Mouse (Mus musculus) midbrain, embryonic 13.5 days (tissue): ENCODE data around the gene Rab30. TPM values are rescaled to one million over a fixed set of nuclear protein-coding genes. Genes with fewer than 3 reads are reported as not detected.

Experiments used
- ATAC-seq: fragments of 200-750 bp; cut with Nextera tagmentation; 2 replicates; pipeline ENCODE4 v1.8.0; 2017; ENCODE audit warnings: mild to moderate bottlenecking, moderate TSS enrichment, moderate library complexity
- H3K27ac ChIP-seq: fragments of 300-500 bp; sonication (generic); 2 replicates; pipeline ENCODE4 v1.5.1; 2015; ENCODE audit warnings: inconsistent platforms, mild to moderate bottlenecking, moderate library complexity
- H3K27me3 ChIP-seq: fragments of 300-500 bp; sonication (generic); 2 replicates; pipeline ENCODE4 v1.6.1; 2015; ENCODE audit warnings: mild to moderate bottlenecking, inconsistent platforms
- H3K36me3 ChIP-seq: fragments of 300-500 bp; sonication (generic); 2 replicates; pipeline ENCODE4 v1.6.1; 2015; ENCODE audit warnings: mild to moderate bottlenecking, inconsistent platforms
- H3K4me1 ChIP-seq: fragments of 300-500 bp; sonication (generic); replicated peaks from 2 replicates; pipeline ENCODE4 v1.6.1; 2015; ENCODE audit warnings: inconsistent platforms
- H3K4me2 ChIP-seq: fragments of 300-500 bp; sonication (generic); replicated peaks from 2 replicates; pipeline ENCODE4 v1.6.1; 2015; ENCODE audit warnings: moderate library complexity, mild to moderate bottlenecking, inconsistent platforms
- H3K4me3 ChIP-seq: fragments of 300-500 bp; sonication (generic); replicated peaks from 2 replicates; pipeline ENCODE4 v1.5.1; 2015; ENCODE audit warnings: mild to moderate bottlenecking, inconsistent platforms
- H3K9ac ChIP-seq: fragments of 300-500 bp; sonication (generic); replicated peaks from 2 replicates; pipeline ENCODE4 v1.6.1; 2015; ENCODE audit warnings: mild to moderate bottlenecking, inconsistent platforms
- H3K9me3 ChIP-seq: fragments of 300-500 bp; sonication (generic); 2 replicates; pipeline ENCODE4 v1.6.1; 2016; ENCODE audit warnings: mild to moderate bottlenecking, inconsistent platforms
- WGBS: fragments of 180-500 bp; shearing (Covaris S2); methylation state at CpG from one replicate; pipeline ENCODE4 v1.1.7; 2015; 5-methylcytosine and 5-hydroxymethylcytosine counted together
- polyA plus RNA-seq: library from polyadenylated mRNA; unstranded; fragments of >200 nt; fragmentation: Nextera tagmentation; extraction: Ambion mirVana; gene quantifications from 2 replicates; pipeline ENCODE4 v1.2.1, GENCODE M21; 2015

Gene Rab30
- polyA plus RNA-seq, 1 experiment from 2014 or later, result 21.6 TPM

DNA sequence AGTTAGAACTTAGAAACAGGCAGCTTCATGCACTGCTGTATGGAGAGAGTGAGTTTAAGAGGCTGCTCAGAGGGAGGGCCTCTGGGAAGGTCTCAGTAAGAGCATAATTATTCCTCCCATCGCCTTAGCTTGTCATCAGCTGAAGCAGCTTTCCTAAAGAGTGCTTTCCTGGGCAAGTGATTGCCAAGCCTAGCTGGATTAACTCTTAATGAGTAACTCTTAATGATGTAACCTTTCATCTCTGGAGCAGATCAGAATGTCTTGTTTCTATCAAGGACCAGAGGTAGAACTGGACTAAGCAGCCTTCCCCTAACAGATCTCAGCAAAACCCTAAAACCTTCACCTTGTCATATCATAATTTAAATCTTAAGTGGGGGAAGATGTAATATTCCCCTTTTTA, 61.8 kb downstream of the Rab30 start:
- Histone ChIP-seq H3K4me3 (no peak overlapping the region), H3K27ac (no peak overlapping the region), H3K9me3 (no peaks in the 10 kb centered on the region), H3K36me3 (no peaks in the 10 kb centered on the region), H3K27me3 (no peaks in the 10 kb centered on the region), H3K4me2 (no peak overlapping the region), H3K4me1 (peaks cover 31% of the 10 kb centered on the region), H3K9ac (no peak overlapping the region)
- ATAC-seq, result no peak
- 37% methylated on average over 1 of the region's 1 CpGs for WGBS

DNA sequence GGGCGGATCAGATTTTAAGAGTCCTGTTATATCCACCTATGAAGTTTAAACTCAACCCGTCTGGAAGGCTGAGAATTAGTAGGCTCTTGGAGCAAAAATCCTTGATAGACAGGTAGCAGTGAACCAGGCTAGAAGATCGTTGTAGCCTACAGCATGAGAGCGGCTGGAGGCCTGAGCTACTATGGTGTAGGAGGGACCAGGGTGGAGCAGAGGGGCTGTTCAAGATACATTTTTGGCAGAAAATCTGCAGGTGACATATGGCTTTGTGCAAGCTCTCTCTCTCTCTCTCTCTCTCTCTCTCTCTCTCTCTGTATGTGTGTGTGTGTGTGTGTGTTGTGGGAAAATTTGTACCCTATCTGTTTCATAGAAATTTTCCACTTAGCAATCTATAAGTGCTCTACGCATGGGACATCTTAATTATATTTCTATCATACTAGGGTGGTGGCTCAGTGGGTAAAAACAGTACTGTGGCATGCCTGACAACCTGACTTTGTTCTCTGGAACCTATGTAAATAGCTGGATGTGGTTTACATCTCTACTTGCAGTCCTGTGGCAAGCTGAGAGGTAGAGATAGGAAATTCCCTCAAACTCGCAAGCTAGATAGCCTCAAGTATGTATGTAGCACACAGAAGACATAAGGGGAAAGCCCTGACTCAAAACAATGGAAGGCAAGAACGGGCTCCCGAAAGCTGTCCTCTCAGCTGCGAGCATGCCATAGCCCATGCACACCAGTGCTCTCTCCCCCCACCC, 63.7 kb downstream of the Rab30 start:
- H3K36me3 ChIP-seq, result no peaks in the 10 kb centered on the region
- no peak overlapping the region for H3K27ac ChIP-seq
- WGBS, result 95% methylated on average over 9 of the region's 9 CpGs
- ATAC-seq, result no peak
- H3K4me2 ChIP-seq, result no peak overlapping the region
- no peaks in the 10 kb centered on the region for H3K27me3 ChIP-seq
- no peaks in the 10 kb centered on the region for H3K9me3 ChIP-seq
- no peak overlapping the region for H3K9ac ChIP-seq
- peaks cover 17% of the 10 kb centered on the region for H3K4me1 ChIP-seq
- no peak overlapping the region for H3K4me3 ChIP-seq

DNA sequence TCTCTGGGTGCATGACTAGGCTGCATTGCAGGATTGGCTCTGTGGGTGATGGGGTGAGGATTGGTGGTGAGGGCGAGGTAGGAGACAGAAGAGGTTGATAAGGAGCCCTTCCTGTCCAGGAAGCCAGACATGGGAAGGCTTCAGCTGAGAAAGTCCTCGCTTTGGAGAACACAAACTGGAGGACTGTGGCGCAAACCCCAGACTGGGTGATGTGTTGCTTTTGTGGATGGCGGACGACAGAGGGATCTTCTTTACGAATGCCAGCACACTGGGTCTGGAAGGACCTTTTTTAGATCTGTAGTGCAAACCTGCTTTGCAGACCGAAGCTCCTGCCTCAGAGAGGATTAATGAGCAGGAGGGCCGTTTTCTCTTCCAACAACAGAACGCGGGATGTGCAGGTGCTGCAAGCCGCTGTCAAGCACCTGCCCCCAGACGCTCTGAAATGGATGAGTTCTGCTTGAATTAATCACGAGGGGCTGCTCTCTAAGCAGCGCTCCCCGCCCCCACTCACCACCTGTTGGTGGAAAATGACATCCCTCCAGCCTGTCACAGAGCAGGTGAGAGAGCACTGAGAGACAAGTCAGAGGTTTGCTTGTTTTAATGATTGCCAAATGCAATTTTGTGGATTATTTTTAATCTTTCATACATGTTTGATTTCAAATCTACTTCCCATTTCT, 65.2 kb downstream of the Rab30 start:
- Histone ChIP-seq H3K36me3 (no peaks in the 10 kb centered on the region), H3K9me3 (no peaks in the 10 kb centered on the region), H3K27ac (peak overlapping the region; percentile 32; the same call in 1 of the 2 replicates), H3K4me1 (peaks cover 15% of the 10 kb centered on the region), H3K27me3 (no peaks in the 10 kb centered on the region), H3K4me3 (no peak overlapping the region), H3K4me2 (peak overlapping the region; percentile 30), H3K9ac (0 out of 2 replicates have a peak overlapping the region, but pooled peaks have one; percentile 17)
- 33% methylated on average over 15 of the region's 15 CpGs for WGBS
- ATAC-seq, result 0 out of 2 replicates have a peak, but pooled peaks have one; percentile 45

DNA sequence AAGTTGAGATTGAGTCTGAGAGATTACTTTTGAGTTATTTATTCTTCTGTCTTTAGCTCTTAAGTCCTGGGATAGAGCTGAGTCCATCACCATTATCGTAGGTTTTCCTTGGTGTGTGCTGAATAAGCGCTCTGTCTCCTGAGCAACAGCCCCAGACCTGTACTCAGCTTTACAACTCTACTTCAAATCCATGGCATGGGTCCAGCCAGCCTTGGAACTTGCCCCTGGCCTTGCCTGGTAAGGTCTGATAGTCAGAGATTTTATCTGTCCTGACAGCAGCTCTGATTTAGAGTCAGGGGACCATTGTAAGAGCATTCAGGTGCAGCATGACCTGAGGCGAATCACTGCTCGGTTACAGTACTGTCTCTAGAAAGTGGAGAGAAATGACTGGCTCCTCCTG, 66.1 kb downstream of the Rab30 start:
- no peak overlapping the region for H3K9ac ChIP-seq
- H3K36me3 ChIP-seq, result no peaks in the 10 kb centered on the region
- no peaks in the 10 kb centered on the region for H3K27me3 ChIP-seq
- no peaks in the 10 kb centered on the region for H3K9me3 ChIP-seq
- H3K27ac ChIP-seq, result no peak overlapping the region
- H3K4me1 ChIP-seq, result peaks cover 15% of the 10 kb centered on the region
- WGBS, result 85% methylated on average over 4 of the region's 4 CpGs
- no peak for ATAC-seq
- H3K4me2 ChIP-seq, result no peak overlapping the region
- H3K4me3 ChIP-seq, result no peak overlapping the region

DNA sequence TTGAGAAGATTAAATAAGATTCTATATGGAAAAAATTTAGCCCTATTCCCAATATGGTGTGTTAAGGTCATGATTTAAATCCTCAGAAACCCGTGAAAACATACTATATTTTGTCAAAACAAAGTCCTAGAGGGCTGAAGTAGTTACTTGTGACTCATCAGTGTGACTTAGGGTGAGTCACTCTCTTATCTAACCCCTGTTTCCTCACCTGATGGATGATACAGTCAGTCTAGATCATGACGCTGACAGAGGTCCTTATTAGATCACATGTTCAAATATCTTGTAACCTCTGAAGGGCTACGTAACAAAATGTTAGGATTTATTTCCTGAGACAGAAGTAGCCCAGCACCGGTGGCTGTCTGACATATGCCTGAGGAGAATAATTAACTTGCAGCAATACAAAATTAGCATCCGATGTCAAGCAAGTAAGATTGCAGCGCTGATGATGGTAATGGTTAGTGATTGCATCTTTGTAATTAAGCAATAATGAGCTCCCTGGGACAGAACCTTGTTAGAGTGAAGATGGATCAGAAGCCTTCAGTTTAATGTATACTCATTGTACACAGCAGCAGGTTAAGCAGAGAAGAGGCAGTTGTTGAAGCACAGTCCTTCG, 70.4 kb downstream of the Rab30 start:
- H3K27ac ChIP-seq, result no peak overlapping the region
- H3K4me2 ChIP-seq, result no peak overlapping the region
- no peaks in the 10 kb centered on the region for H3K9me3 ChIP-seq
- ATAC-seq, result peak; percentile 9; the same call in 1 of the 2 replicates
- H3K4me1 ChIP-seq, result peaks cover 7% of the 10 kb centered on the region
- no peak overlapping the region for H3K9ac ChIP-seq
- no peak overlapping the region for H3K4me3 ChIP-seq
- no peaks in the 10 kb centered on the region for H3K36me3 ChIP-seq
- 83% methylated on average over 7 of the region's 7 CpGs for WGBS
- H3K27me3 ChIP-seq, result no peaks in the 10 kb centered on the region

DNA sequence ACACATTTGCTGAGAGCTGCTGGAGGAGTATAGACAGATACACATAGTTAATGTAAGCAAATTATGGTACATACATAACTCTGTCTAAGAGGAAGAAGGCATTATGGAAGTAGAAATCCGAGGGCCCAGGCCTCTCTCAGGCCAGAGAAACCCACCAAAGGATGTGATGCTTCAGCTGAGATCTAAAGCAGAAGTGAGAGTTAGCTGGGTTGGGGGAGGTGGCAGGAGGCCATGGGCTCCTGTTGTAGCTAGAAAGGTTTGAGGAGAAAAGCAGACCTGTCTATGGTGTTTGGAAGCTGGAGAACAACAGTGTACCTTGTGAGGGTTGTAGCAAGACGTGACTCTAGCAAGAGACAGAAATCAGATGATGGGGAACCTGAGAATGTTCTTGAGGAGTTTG, 75.8 kb downstream of the Rab30 start:
- Histone ChIP-seq H3K4me2 (no peak overlapping the region), H3K9ac (no peak overlapping the region), H3K36me3 (no peaks in the 10 kb centered on the region), H3K9me3 (no peaks in the 10 kb centered on the region), H3K27ac (no peak overlapping the region), H3K27me3 (no peaks in the 10 kb centered on the region), H3K4me3 (no peak overlapping the region), H3K4me1 (no peaks in the 10 kb centered on the region)
- WGBS, result 84% methylated on average over 2 of the region's 2 CpGs
- ATAC-seq, result no peak

DNA sequence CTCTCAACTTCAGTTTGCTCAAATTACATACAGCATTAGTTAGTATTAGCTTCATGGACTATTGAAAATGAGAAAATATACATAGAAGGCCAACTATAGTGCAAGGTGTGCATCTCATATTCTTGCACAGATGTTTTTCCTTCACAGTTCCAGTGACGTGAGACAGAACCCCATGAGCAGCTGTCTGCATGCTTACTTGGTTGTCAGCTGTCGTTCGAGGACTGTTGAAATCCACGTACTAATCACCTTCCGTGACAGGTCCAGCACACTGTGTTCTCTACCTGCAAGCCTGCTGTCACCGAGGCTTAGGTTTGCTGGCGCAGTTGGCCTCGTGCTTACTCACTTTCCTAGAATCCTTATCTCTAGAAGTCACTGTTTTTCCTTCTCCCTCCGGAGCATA, 76.5 kb downstream of the Rab30 start:
- H3K36me3 ChIP-seq, result no peaks in the 10 kb centered on the region
- 92% methylated on average over 9 of the region's 9 CpGs for WGBS
- H3K27me3 ChIP-seq, result no peaks in the 10 kb centered on the region
- H3K27ac ChIP-seq, result no peak overlapping the region
- ATAC-seq, result no peak
- no peak overlapping the region for H3K9ac ChIP-seq
- no peaks in the 10 kb centered on the region for H3K9me3 ChIP-seq
- no peaks in the 10 kb centered on the region for H3K4me1 ChIP-seq
- H3K4me3 ChIP-seq, result no peak overlapping the region
- H3K4me2 ChIP-seq, result no peak overlapping the region

DNA sequence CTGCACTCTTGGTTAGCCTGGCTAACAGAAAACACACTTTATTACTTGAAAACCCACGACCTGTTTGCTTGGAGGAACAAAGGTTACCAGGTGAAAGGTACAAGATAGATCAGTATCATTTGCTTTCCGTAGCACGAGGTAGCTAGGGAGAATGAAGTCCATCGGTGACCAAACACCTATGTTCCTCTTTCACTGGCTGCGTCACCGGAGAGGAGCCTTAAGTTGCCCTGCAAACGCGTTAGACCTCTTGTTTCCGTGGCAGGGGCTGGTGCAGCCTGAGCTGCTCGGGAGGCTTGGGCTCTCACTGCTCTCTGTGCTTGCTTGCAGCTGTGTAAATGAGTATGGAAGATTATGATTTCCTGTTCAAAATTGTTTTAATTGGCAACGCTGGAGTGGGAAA, 78.3 kb downstream of the Rab30 start:
- 83% methylated on average over 11 of the region's 11 CpGs for WGBS
- no peak overlapping the region for H3K9ac ChIP-seq
- no peak overlapping the region for H3K4me2 ChIP-seq
- no peak overlapping the region for H3K27ac ChIP-seq
- no peaks in the 10 kb centered on the region for H3K36me3 ChIP-seq
- no peak overlapping the region for H3K4me3 ChIP-seq
- H3K9me3 ChIP-seq, result no peaks in the 10 kb centered on the region
- no peak for ATAC-seq
- no peaks in the 10 kb centered on the region for H3K27me3 ChIP-seq
- H3K4me1 ChIP-seq, result no peaks in the 10 kb centered on the region

DNA sequence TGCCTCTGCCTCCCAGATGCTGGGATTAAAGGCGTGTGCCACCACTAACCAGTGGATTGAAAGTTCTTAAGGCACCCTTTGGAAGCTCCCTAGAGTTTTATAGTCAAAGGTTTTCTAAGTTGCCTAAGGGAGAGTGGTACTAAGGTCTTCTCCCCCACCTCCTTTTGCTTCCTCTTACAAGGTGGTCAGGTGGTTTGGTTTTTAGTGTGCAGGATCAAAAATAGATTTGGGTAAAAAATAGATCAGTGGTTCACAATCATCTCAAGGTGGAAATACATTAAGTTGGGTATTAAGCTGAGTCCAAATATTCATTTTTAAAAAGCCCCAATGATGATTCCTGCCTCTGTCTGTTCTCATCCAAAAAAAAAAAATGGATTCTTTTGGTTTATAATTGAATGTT, 79.0 kb downstream of the Rab30 start:
- no peak overlapping the region for H3K4me2 ChIP-seq
- ATAC-seq, result no peak
- H3K9me3 ChIP-seq, result no peaks in the 10 kb centered on the region
- H3K9ac ChIP-seq, result no peak overlapping the region
- no peaks in the 10 kb centered on the region for H3K4me1 ChIP-seq
- no peak overlapping the region for H3K4me3 ChIP-seq
- no peaks in the 10 kb centered on the region for H3K27me3 ChIP-seq
- 0 out of 2 replicates have a peak, but pooled peaks cover 3% of the 10 kb centered on the region for H3K36me3 ChIP-seq
- WGBS, result 95% methylated on average over 1 of the region's 1 CpGs
- no peak overlapping the region for H3K27ac ChIP-seq

DNA sequence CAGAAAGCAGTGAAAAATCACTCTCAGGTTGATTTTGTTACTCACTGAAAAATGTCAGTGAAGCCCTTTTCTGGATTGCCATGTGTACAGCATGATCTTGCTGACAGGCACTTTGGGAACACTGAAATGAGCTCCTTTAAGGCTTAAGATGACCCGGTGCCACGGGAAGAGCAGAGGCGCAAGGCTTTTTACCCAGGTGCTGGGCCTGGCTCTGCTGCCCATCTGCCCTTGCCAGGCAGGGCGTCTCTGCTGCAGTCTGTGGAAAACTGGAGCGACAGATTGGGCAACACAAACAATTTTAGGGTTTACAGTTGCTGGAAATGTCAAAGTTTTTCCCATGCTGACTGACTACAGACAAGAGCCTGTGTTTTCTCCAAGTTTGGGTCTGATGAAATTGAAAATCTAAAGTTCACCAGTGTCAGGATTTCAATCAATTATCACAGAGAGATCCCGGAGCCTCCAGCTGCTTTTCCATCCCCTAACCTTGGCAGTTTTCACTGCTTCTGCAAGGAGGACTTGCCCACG, 79.6 kb downstream of the Rab30 start:
- ATAC-seq, result no peak
- Histone ChIP-seq H3K4me3 (no peak overlapping the region), H3K9ac (no peak overlapping the region), H3K9me3 (no peaks in the 10 kb centered on the region), H3K27ac (no peak overlapping the region), H3K4me1 (no peaks in the 10 kb centered on the region), H3K27me3 (no peaks in the 10 kb centered on the region), H3K4me2 (no peak overlapping the region), H3K36me3 (0 out of 2 replicates have a peak, but pooled peaks cover 3% of the 10 kb centered on the region)
- 80% methylated on average over 7 of the region's 7 CpGs for whole genome bisulfite sequencing

DNA sequence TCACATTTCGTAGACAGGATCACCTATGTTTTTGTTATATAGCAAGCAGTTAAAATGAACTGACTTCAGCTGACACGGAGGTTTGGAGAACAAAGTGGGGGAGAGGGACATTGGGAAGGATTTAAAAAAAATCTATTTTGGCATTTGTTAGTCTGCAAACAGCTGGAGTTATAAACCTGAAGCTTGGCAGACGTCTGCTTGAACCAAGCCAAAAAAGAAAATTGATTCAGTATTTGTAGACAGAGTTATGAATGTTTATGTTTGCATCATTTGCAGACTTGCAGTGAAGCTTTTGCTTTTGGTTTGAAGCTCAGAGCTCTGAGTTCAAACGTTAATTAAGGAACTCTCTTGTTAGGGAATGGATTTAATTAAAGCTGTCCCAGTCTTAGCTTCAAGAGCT, 80.5 kb downstream of the Rab30 start:
- WGBS, result 61% methylated on average over 4 of the region's 4 CpGs
- Histone ChIP-seq H3K9ac (no peak overlapping the region), H3K4me2 (no peak overlapping the region), H3K27ac (no peak overlapping the region), H3K36me3 (0 out of 2 replicates have a peak, but pooled peaks cover 3% of the 10 kb centered on the region), H3K4me3 (no peak overlapping the region), H3K4me1 (no peaks in the 10 kb centered on the region), H3K9me3 (no peaks in the 10 kb centered on the region), H3K27me3 (no peaks in the 10 kb centered on the region)
- ATAC-seq, result no peak
